Mouse (Mus musculus) neural tube, embryonic 10.5 days (tissue): ENCODE measurements around the gene Smad6.

Source experiments
- DNase-seq: peaks from one replicate; pipeline ENCODE4 v3.0.0-alpha.2; 2017; ENCODE audit warnings: low spot score; ENCODE audit errors: extremely low spot score

Smad6 gene

GRCm38 (mm10) chr9:63989214-63989613, 32.6 kb downstream of the Smad6 start:
- no peak for DNase-seq

GRCm38 (mm10) chr9:63985125-63985524, 36.7 kb downstream of the Smad6 start:
- DNase-seq = no peak

- DNase-seq = no peak
Observed at GRCm38 (mm10) chr9:63982937-63983632, 38.8 kb downstream of the Smad6 start.

GRCm38 (mm10) chr9:63981912-63982311, 39.9 kb downstream of the Smad6 start:
- DNase-seq = no peak

- DNase-seq = no peak
Observed at GRCm38 (mm10) chr9:63981371-63981770, 40.5 kb downstream of the Smad6 start.

GRCm38 (mm10) chr9:63980179-63981086, 41.4 kb downstream of the Smad6 start:
- peak; percentile 47 for DNase-seq

GRCm38 (mm10) chr9:63979275-63979674, 42.6 kb downstream of the Smad6 start:
- no peak for DNase-seq

GRCm38 (mm10) chr9:63978682-63979081, 43.2 kb downstream of the Smad6 start:
- DNase-seq = no peak

GRCm38 (mm10) chr9:63975996-63976395, 45.9 kb downstream of the Smad6 start:
- DNase-seq = no peak

- DNase-seq = no peak
Observed at GRCm38 (mm10) chr9:63974258-63975023, 47.4 kb downstream of the Smad6 start.

- DNase-seq = no peak
Observed at GRCm38 (mm10) chr9:63973662-63974190, 48.1 kb downstream of the Smad6 start.

- no peak for DNase-seq
Observed at GRCm38 (mm10) chr9:63972576-63973290, 49.1 kb downstream of the Smad6 start.

GRCm38 (mm10) chr9:63971557-63971956, 50.3 kb downstream of the Smad6 start:
- DNase-seq = no peak

GRCm38 (mm10) chr9:63970836-63971235, 51.0 kb downstream of the Smad6 start:
- DNase-seq = no peak

- DNase-seq = no peak
Observed at GRCm38 (mm10) chr9:63970388-63970787, 51.5 kb downstream of the Smad6 start.

GRCm38 (mm10) chr9:63969467-63969866, 52.4 kb downstream of the Smad6 start:
- no peak for DNase-seq

- DNase-seq = no peak
Observed at GRCm38 (mm10) chr9:63968592-63968991, 53.3 kb downstream of the Smad6 start.

- DNase-seq = no peak
Observed at GRCm38 (mm10) chr9:63967408-63968172, 54.3 kb downstream of the Smad6 start.

- no peak for DNase-seq
Observed at GRCm38 (mm10) chr9:63965579-63965981, 56.3 kb downstream of the Smad6 start.

- no peak for DNase-seq
Observed at GRCm38 (mm10) chr9:63961881-63962280, 60.0 kb downstream of the Smad6 start.
